Mouse (Mus musculus) frontal cortex, postnatal 14 days (tissue): Measurements from ENCODE around the gene Alk.

ENCODE experiments used
- DNase-seq, 2 experiments: peaks; one replicate each; pipeline ENCODE4 v3.0.0; 2022; ENCODE audit warnings: low spot score in 2 of 2

Gene Alk

DNA sequence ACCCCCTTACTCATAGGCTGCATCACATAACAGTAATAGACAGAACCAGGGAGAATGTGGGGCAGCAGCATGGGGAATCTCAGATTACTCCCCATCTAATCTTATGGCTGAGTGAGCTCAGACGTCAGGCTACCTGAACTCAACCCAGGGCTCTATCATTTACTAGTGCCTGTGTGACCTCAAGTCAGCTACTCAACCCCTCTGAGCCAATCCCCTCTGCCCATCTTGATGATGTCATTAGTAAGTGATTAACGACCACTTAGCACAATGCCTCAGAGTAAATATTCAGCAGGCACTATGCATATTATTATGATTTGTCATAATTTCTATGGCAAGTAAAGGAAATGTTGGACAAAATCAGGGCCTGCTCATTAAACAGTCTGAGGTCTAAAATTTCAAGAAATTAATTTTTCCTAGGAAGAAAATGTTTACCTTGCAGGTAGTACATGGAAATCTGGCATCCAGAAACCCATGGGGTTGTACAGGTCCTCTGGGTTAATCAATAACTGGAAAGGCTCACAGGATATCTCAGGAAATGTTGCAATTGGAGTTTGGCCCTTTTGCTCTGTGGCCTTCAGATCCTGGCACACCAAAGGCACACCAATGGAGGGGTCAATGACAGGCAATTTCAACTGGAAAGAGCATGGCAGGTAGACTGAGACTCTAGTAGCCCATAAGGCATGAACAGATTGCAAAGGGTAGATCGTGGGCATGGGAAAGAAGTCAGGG is 204.9 kb downstream of the Alk start:
- DNase-seq: no peak

DNA sequence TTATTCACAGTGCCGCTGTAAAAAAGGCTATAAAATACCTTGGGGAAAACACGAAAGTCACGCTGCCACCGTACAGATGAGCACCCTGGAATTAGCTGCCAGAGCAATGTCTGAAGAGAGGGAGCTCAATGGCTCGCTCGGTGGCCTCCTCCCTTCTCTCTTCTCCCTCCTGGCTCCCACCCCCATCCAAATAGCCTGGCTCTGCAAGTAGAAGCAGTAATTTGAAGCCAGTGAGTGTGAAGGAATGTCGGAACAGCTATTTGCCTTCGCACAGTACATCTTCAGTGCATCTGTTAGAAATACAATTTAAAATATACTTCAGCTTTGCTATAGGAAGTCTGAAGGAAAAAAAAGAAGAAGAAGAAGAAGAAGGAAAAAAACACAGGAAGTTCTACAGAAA is 208.5 kb downstream of the Alk start:
- no peak for DNase-seq

DNA sequence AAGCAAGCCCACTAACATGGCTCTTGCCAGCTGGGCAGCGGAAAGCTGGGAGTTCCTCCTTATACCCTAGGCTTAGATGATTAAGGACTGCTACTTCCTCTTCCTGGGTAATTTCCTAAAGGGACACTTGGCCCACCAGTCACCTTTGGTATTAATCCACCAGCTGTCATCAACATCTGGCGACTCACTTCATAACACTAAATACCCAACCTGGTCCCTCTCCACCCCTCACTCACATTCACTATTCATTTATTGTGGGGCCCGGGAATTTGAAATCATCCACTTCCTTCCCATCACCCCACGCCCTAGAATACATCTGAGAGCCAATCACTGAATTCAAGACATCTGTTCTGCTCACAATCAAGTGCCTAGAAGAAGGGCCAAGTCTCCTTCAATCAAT is 235.4 kb downstream of the Alk start:
- DNase-seq: no peak

DNA sequence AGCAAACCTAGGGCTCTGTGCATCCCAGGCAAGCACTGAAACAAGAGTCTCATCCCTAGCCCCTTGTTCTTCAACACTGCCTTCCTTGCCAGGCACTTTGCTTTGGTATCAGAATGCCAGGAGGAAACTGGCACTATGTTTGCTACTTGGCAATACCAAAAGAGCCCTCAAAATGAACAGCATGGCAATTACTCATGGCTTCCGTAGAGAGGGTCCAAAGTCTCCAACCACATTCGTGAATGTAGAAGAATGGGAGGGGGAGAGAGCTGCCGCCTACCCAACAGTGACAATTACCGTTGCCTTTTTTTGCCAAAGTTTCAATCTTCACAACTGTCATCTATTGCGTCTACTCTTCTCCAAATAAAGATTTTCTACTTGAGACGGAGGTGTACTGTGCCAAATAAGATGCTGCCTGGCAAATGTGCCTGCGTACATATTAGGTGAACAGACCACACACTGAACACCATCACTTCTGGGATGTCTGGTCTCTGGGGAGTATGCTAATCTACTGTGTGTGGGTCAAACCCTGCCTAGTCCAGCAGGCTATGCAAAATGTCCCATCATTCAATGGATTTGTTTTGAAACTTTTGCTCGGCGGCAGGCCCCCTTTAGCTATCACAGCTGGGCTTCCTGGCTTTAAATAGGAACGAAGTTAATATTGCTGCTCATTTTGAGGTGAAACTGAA is 241.5 kb downstream of the Alk start:
- no peak for DNase-seq

DNA sequence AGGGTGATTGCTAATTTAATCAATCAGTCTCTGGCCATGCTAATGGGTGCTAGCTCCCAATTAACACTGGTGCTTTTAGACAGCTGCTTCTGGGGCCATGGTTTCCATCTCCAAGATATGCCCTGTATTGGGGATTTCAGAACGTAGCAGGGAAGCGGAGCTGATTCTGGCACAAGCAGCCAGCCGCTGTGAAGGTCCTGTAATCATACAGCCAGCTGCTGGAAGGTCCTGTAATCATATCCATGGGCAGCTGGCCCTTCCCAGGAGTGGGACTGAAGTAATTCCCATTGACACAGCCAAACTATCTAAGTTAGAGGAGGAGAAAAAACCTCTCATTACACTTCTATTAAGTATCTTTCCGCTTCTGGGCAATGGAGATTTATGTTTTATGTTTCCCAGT is 242.5 kb downstream of the Alk start:
- no peak for DNase-seq

DNA sequence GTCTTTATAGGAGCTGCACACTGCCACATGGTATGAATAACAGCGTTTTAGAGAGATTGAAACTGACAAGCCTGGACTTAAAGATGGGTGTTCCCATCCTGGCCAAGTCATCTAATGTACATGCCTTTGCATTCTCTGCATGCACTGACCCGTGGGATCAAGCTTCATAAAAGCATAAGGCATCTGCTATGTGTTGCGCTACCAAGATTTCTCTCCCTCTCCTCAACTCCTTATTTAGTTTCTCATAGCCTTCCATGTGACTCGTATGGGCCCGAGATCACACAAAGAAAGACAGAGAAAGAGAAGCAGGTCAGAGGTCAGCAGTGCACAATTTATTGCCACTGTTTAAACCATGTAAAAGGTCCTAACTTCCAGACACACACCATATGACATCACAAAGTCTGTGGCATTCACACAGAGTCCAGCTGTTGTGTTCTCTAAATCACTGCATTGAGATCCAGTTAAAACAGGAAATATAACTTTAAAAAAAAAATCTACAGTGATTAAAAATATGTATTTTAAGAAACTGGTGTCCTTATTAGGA is 247.6 kb downstream of the Alk start:
- DNase-seq: no peak

DNA sequence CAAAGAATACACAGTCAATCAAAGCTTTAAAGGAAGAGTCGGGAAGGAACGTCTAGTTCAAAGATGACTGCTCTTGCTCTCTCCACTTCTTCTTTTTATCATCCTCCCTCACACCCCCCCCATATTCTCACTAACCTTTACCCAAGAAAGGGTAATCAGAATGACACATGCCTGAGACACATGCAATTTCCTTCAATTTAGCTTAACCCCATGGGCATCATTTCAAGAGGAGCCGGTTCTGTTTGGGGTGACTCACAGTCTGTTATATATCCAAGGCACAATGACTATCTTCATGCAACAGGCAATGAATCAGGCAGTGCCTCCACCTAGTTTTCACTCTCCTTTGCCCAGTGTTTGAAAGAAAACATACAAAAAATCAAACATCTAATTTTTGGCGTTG is 265.0 kb downstream of the Alk start:
- DNase-seq: no peak

DNA sequence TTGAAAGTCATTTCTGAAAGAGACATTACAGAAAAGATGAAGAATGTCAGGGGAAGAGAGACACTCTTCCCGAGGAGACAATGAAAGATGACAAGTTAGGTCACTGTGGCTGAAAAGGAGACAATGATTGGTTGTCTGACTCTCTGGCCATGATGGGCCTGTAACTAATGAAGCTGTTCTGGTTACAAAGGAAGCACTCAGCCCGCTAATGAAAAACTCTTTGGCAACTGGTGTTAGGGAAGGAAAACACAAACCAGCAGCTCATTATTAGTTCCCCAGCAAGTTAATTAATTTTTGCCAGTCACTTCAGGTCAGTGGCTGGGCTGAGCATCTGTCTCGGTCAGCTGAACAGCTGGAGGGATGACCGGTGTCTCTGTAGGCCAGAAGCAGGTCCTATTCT is 271.5 kb downstream of the Alk start:
- DNase-seq: no peak

DNA sequence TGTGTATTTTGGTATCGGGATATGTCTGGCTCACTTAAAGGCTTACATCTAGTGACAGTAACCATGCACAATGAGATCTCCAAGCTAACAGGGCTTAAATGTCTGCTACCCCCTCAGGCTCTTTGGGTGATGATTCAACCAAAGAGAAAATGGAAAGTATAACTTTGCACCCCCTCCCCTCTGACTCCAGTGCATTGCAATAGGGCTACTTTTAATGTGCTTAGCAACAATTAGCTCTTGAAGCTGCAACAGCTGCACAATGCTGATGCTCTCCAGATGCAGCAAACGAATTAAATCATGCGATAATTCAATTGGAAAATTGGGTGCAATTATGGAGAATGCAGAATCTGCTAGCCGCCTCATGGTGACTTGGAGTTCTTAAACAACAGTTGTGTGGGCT is 278.5 kb downstream of the Alk start:
- DNase-seq: no peak

DNA sequence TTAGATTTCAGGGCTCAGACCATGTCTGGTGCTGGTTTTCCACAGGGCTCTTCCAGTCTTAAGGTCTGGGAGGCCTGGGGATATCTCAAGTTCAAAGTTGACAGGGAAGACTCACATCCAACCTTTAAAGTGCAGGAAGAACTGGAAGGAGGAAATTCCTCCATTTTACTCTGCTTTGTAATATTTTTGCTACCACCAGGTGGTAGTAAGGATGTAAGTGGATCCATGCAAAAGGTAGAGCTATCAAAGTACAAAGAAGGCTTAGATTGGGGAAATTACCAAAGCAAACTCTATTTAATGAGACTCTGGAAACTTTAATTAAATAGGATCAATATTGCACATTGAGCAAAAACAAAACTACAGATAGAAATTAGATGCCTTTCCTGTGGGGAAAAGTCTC is 284.9 kb downstream of the Alk start:
- no peak for DNase-seq

DNA sequence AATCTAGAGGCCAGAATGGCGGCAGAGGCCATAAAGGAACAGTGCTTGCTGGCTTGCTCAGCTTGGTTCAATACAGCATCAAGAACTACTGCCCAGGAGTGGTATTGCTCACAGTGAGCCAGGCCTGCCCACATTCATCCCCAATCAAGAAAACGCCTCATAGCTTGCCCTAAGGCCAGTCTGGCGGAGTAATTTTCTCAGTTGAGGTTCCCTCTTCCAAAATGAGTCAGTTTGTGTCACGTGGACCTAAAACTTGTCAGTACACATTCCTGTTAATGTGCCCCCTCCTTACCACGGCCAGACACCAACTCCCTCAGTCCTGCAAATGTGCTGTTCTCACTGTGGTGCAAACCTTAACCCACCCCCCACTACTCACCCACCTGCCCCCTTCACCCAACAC is 304.8 kb downstream of the Alk start:
- DNase-seq: no peak

DNA sequence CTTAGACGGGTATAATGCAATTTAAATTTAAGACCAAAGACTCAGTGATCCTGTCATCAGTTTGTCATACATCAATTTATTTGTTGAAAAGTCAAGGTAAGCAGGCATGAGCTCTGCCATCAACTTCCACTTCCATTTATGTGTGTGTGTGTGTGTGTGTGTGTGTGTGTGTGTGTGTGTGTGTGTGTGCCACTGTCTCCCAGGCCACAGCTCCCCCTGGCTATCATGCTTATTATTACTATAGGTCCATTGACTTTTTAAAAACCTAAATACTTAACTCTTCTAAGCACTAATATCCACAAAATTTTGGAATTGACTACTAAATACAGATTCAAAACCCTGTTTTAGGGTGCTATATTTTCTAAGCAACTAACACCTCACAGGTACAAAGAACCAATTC is 308.1 kb downstream of the Alk start:
- no peak for DNase-seq

DNA sequence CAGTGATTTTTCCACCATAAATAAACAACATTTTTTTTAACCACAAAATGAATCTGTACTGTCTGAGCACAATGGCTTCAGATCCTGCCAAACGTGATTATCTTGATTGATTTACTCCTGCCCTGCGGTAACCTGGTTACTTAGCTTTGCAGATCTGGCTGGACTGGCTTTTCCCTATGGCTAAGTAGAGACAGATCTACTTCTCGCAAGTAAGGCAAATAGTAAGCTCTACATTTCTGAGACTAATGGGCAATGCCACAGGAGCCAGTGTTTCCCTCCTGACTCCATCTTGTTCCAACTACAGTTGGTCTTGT is 311.2 kb downstream of the Alk start:
- DNase-seq: no peak

DNA sequence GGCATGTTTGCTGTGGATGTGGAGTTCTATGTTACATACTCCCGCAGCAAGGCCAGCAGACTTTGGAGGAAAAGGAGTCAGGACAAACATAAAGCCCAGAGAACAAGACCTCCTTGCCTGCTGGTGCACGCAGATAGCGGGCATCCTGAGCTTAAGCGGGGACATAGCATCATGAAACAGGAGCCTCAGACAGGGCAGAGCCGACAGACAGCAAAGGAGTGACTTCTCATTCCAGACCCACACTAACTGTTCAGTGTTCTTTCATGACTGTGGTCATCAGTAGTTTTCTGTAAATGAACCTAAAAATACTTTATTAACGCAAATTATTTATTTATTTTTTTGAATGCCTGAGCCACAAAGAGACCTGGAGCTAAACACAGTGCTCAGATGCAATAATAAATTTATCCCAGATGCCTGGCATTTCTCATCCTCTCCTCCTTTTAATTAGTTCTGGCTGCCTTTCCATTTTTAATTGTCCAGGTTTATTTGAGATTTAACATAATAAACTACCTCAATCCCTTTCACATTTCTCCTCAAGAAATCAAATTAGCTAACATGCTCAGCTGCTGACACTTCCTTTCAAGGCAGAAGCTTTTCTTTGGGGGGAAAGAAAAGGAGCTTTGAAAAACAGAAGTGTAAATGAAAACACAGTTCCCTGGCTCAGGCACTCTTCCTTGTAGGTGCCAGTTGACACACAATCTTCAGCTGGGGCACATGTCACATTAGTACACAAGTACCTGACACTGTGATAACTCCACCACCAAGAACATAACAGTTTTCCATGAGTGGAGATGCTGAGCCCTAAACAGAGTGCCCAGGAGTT is 311.8 kb downstream of the Alk start:
- DNase-seq: no peak

DNA sequence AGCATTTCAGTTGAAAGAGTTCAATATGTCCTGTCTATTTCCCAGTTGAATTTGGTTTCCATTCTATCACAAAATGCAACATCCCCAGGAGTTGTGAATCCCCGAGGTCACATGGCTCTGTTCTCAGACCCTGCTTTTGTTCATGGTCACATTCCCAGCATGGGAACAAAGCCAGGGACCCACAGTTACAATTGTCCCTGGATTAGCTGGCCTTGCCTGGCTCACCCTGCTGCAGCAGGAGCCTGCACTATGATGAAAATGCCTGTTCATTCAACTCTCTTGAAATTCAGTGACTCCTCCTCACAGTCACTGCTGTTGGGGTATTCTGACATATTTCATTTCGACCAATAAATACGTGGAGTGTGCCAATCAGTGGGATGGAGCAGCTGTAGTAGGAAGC is 318.5 kb downstream of the Alk start:
- DNase-seq: no peak

DNA sequence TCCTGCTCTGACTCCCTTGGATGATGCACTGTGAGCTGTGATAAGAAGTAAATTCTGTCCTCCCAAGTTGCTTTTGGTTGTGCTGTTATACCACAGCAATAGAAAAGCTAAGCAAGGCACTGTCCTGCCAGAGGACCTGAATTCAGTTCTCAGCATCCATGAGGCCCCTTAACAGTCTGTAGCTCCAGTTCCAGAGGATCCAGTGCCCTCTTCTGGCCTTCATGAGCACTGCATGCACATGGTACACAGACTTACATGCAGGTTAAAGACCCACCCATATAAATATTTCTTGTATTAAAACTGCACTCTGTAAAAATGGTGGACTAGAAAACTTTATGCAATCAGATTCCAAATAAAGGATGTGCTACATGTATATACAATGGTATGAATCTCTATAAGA is 326.1 kb downstream of the Alk start:
- DNase-seq: no peak

DNA sequence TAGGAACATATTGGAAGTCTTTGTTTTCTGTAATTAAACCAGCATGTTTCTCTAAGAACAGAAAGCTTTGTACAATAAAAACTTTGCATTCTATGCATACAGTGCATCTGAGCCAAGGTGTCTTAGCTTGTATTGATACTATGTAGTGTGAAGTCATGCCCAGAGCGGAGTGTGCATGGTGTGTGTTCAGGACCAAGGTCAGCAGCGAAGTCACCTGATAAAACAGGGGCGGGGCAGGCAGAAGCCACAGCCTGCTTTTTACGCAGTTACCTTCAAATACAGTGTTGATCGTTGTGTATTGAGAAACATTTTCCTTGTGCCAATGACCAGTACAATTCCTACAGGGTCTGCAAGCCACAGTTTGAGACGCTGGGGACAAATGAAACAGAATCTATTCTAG is 327.6 kb downstream of the Alk start:
- DNase-seq: no peak

DNA sequence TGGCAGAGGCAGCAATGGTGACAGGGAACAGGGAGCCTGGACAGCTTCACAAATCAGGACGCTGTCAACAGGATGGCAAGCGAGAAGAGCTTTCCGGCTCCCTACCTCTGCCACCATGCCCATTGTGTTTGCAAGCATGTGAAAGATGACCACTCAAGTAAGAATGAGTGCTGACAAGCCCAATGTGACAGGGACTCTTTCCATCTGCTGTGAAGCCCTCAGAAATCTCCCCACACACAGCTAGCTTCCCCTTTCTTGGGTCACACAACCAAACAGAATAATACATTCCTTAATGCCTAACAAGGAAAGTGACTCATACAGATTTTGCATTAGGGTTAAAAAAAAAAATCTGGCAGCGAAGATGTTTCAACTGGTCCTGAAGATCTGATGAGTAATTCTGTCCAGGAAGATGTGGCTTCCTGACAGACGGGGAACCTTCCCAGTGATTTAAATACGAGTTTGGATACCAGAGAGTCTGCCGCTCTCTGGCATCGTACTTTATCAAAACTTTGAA is 329.0 kb downstream of the Alk start:
- no peak for DNase-seq

DNA sequence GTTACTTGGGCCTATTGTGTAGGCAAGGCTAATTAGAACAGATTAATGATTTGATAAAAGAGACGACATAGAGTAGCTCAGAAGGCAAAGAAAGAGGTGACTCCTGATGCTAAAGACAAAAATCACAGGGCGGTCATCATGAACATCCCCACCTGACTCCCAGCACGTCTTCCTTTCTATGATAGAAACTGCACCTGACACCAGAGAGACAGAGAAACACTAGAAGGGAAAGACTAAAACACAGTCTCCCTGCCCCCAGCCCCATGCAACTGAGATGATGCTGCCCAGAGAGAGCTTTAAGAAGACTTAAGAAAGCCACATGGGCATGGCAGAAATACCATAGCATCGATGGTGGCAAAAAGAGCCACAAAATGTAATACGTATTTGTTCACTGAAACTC is 330.2 kb downstream of the Alk start:
- no peak for DNase-seq

DNA sequence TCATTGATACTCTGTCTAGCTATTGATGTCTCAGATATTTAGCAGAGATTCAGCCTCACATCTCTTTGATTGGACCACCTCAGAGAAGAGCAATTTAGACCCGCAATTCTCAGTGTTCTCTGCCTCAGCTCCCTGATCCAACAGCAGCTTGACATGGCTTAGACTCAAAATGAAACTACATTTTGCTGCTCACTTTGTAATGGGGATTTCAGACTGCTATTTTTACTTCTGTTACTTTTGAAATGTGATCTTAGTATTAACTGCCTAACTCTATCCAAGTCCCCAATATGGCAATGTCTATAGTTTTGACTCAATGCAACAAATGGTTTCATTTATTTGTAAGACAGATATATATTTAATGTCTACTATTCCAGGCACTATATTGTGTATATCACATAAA is 332.8 kb downstream of the Alk start:
- DNase-seq: no peak

DNA sequence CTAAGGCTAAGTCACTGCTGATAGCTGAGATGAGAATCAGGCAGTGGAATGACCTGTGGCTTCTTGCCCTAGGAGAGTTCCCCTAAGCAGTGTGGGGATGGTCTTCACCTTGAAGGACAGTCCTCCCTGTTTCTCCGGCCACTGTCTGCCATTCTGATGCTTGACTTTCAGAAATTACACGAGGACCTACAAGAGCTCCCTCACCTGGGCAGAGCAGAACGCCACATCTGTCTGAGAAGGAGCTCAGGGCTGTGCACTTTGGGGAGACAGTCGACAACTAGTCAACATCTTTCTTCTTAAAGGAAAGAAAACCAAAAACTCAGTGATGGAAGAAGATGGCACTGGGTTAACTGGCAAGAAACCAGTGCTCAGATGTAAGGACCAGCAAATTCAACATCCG is 335.9 kb downstream of the Alk start:
- no peak for DNase-seq

DNA sequence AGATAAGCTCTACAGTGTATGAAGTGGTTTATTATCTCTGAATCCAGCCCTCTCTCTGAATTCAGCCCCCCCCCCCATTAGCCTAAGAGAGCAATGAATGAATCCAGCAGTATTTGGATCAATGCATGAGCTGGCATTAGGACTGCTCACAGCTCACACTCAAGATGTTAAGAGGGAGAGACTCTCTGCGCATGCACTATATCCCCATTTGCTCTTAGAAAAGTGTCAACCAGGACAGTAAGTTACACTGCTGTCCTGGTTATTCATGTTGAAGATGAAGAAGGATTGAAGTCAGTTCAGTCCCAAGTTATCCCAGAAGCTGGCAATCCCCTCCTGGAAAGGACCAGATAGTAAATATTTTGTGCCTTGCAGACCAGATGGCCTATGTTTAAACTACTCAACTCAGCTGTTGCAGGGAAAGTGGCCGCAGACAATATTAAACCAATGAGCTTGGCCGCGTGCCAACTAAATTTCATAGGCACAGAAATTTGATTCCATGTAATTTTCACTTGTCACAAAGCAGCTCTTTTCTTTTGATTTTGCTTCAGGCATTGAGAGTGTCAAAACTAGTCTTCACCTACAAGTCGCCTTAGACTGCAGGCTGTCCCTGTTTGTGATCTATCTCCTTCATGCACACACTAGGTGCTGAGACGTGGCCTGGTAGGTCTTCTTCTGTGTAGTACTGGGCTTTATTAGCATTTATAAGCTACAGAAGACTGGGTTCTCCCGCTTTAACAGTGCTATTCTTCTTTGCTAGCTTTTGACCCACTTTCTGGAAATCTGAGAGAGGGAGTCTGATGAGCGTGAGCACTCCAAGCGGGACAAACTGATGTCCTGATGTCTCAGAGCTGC is 339.0 kb downstream of the Alk start:
- peak in 1 of 2 experiments; percentile 6 for DNase-seq
